Comparison of ENCODE assay signal across 15 mouse cellular contexts in the genomic region with DNA sequence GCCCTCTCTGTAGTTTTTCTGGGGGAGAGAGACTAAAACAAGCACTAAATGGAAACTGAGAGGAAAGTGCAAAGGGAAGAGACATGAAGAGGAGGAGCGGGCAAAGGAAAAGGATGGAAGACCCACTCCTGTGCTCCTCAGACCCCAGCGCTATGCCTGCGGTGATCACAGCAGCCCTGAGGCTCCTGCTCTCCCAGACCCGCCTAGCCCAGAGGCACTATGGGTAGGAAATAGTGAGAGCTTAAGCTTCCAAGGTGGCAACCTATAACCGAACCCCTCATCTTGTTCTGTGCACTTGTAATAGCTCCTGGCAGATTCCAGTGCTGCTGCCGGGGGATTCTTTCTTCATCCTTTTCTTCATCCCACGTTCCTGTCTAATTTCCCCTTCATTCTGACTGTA.
A peak's percentile ranks its signal among the peaks of the same experiment; 100 is the strongest.
DNase-seq lines count a peak whose midpoint lies in the region; ATAC-seq lines count a peak whose summit lies in the region.
"Had no signal": no experiment of that assay in that cellular context is flagged by ENCODE, and none has a peak within 500 bp of the region (broad histone marks: within the 10 kb centered on the region; RNA-seq: fewer than 3 reads in every experiment).

No protein-coding gene starts in this region.

- H3K27me3 ChIP-seq in forebrain, embryonic 12.5 days, result peaks cover 9% of the 10 kb centered on the region; the same call in 1 of the 2 replicates
- no peaks in the 10 kb centered on the region for H3K27me3 ChIP-seq in forebrain, embryonic 11.5 days (ENCODE audit: control insufficient read depth, insufficient read depth, low read length)
- H3K27me3 ChIP-seq in hindbrain, embryonic 14.5 days (ENCODE audit: control insufficient read depth, insufficient read depth, low read length), result peaks cover 4% of the 10 kb centered on the region; the same call in 1 of the 2 replicates
- peaks cover 20% of the 10 kb centered on the region for H3K27me3 ChIP-seq in midbrain, embryonic 12.5 days

- H3K4me3 ChIP-seq in forebrain, embryonic 12.5 days (replicated peaks), result no peak overlapping the region
- H3K4me3 ChIP-seq in forebrain, embryonic 11.5 days (ENCODE audit: low read depth, low read length), result no peak overlapping the region
- no peak overlapping the region for H3K4me3 ChIP-seq in hindbrain, embryonic 14.5 days (replicated peaks; ENCODE audit: low read length)
- H3K4me3 ChIP-seq in midbrain, embryonic 12.5 days, result no peak overlapping the region
- H3K4me3 ChIP-seq: myocyte had no signal

- no peak for DNase-seq in forebrain, embryonic 11.5 days (ENCODE audit: low spot score)
- DNase-seq in ZHBTc4 (ENCODE audit: low read depth, low spot score), result peak; percentile 19
- no peak for DNase-seq in hindbrain, embryonic 14.5 days (ENCODE audit: low spot score)
- no peak for DNase-seq in lung, postnatal 10 days
- no peak for DNase-seq in layer of hippocampus, postnatal 36 days
- DNase-seq: cerebellum, adult 9-10 months; gastrocnemius, postnatal 25 days; liver; lung, adult 2 months; right cerebral cortex, postnatal 4 days had no signal

- no peak overlapping the region for H3K27ac ChIP-seq in forebrain, embryonic 12.5 days
- H3K27ac ChIP-seq in forebrain, embryonic 11.5 days (ENCODE audit: low read depth, low read length), result no peak overlapping the region
- no peak overlapping the region for H3K27ac ChIP-seq in hindbrain, embryonic 14.5 days
- H3K27ac ChIP-seq in midbrain, embryonic 12.5 days (replicated peaks), result no peak overlapping the region

- peak overlapping the region; percentile 33; the same call in 1 of the 2 replicates for H3K4me2 ChIP-seq in forebrain, embryonic 12.5 days
- H3K4me2 ChIP-seq in forebrain, embryonic 11.5 days (ENCODE audit: low read depth, low read length, severe bottlenecking), result no peak overlapping the region; the same call in 1 of the 2 replicates
- H3K4me2 ChIP-seq in hindbrain, embryonic 14.5 days (replicated peaks), result peak overlapping the region; percentile 28; the same call in 1 of the 2 replicates
- H3K4me2 ChIP-seq in midbrain, embryonic 12.5 days (replicated peaks), result peak overlapping the region; percentile 8

- H3K4me1 ChIP-seq in forebrain, embryonic 12.5 days, result peaks cover 21% of the 10 kb centered on the region
- H3K4me1 ChIP-seq in forebrain, embryonic 11.5 days (replicated peaks; ENCODE audit: control insufficient read depth, insufficient read depth, low read length), result peaks cover 6% of the 10 kb centered on the region; the same call in 1 of the 2 replicates
- H3K4me1 ChIP-seq in hindbrain, embryonic 14.5 days (replicated peaks; ENCODE audit: control insufficient read depth, insufficient read depth, low read length), result peaks cover 16% of the 10 kb centered on the region
- peaks cover 19% of the 10 kb centered on the region for H3K4me1 ChIP-seq in midbrain, embryonic 12.5 days

- 24% methylated on average over 7 of the region's 7 CpGs for WGBS in forebrain, embryonic 12.5 days
- WGBS in forebrain, embryonic 11.5 days, result 27% methylated on average over 7 of the region's 7 CpGs
- 38% methylated on average over 7 of the region's 7 CpGs for WGBS in hindbrain, embryonic 14.5 days
- WGBS in midbrain, embryonic 12.5 days, result 32% methylated on average over 7 of the region's 7 CpGs

- H3K9ac ChIP-seq in forebrain, embryonic 12.5 days, result no peak overlapping the region
- H3K9ac ChIP-seq in forebrain, embryonic 11.5 days (ENCODE audit: low read length), result no peak overlapping the region
- no peak overlapping the region for H3K9ac ChIP-seq in hindbrain, embryonic 14.5 days
- no peak overlapping the region for H3K9ac ChIP-seq in midbrain, embryonic 12.5 days (replicated peaks)

- ATAC-seq in forebrain, embryonic 12.5 days (ENCODE audit: low FRiP score), result no peak
- no peak for ATAC-seq in forebrain, embryonic 11.5 days (replicated peaks; ENCODE audit: low FRiP score)
- no peak for ATAC-seq in hindbrain, embryonic 14.5 days (ENCODE audit: low FRiP score)
- ATAC-seq in midbrain, embryonic 12.5 days (ENCODE audit: low FRiP score, low read depth), result 0 out of 2 replicates have a peak, but pooled peaks have one; percentile 41
- ATAC-seq in CD4-positive, CD25-positive, alpha-beta regulatory T cell, adult 4 months, result no peak
- ATAC-seq: Patski had no signal

- H3K9me3 ChIP-seq in forebrain, embryonic 12.5 days, result no peaks in the 10 kb centered on the region
- no peaks in the 10 kb centered on the region for H3K9me3 ChIP-seq in forebrain, embryonic 11.5 days (ENCODE audit: control insufficient read depth, low read length)
- H3K9me3 ChIP-seq in hindbrain, embryonic 14.5 days (ENCODE audit: control insufficient read depth, low read length), result no peaks in the 10 kb centered on the region
- H3K9me3 ChIP-seq in midbrain, embryonic 12.5 days, result no peaks in the 10 kb centered on the region

- H3K36me3 ChIP-seq in forebrain, embryonic 12.5 days (replicated peaks), result no peaks in the 10 kb centered on the region
- H3K36me3 ChIP-seq in forebrain, embryonic 11.5 days (ENCODE audit: control insufficient read depth, insufficient read depth, low read length), result no peaks in the 10 kb centered on the region
- no peaks in the 10 kb centered on the region for H3K36me3 ChIP-seq in hindbrain, embryonic 14.5 days (replicated peaks; ENCODE audit: control insufficient read depth, insufficient read depth)
- H3K36me3 ChIP-seq in midbrain, embryonic 12.5 days, result no peaks in the 10 kb centered on the region
